Mouse (Mus musculus): ENCODE measurements around the gene Togaram2.
"Not testable (repeated sequence)": the region's sequence is repeated elsewhere in the genome, so short reads cannot be mapped to it uniquely, and the experiment has no call there.

Gene Togaram2

DNA sequence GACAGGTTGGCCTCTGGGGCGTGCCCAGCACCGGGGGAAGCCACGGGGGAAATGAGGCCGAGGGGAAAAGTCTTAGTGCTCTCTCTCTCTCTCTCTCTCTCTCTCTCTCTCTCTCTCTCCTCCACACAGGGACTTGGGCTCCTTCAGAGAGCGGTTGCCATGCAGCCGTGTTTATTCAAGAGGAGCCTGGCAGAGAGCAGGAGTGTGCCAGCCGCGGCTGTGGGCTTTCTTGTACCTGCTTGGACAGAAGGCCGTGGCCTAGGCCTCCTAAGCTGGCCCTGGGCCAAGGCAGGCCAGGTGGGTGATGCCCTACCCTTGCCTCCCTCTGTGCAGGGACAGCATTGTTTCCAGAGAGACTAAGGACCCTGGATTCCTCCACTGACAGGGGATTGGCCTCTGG, at the start of gene Togaram2:
Gene Togaram2, plus strand, starts transcription at position 170 of the 400 bp plus-strand sequence.
- DNase-seq (ENCODE audit: extremely low spot score, low read depth, low spot score) = no peak

- no peak for DNase-seq (ENCODE audit: extremely low spot score, low read depth, low spot score)
These were observed 41.3 kb upstream of the Togaram2 start for GRCm38 (mm10) chr17:71631806-71632205.

DNA sequence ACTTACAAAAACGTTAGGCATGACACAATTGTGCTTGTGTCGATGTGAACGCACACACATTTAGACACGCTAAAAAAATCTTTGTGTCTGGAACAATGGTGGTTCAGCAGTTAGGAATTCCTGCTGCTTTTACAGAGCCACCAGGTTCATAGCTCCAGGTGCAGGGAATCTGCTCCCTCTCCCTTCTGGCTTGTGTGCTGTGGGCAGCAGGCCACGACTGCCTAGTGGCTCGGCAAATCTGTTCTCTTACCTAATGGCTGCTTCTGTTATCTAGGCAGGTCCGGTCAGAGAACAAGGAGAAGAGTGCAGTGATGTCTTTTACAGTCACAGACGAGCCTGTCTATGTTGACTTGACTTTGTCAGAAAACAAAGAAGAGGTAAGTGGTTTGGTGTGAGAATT, 39.7 kb upstream of the Togaram2 start:
- DNase-seq (ENCODE audit: extremely low spot score, low read depth, low spot score) = no peak

DNA sequence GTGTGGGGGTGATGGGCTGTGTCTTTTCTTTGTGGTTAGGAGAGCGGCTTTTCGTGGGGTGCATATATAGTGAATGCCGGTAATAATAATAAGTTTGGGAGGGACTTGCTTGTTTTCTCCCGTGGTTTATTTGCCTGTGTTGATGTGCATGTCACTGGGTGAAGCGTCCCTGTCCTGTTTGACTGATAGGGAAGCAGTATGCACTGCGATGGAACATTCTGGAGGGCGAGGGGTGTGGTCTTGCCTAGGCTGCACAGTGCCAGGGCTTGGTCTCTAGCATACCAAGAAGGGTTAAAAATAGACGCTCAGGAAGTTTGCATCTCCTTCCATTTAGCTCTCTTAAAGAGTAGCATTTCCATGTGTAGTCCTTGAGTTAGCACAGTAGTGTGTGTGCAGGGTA, 36.3 kb upstream of the Togaram2 start:
- no peak for DNase-seq (ENCODE audit: extremely low spot score, low read depth, low spot score)

- DNase-seq (ENCODE audit: extremely low spot score, low read depth, low spot score) = no peak
These were observed 35.3 kb upstream of the Togaram2 start for GRCm38 (mm10) chr17:71637750-71638265.

GRCm38 (mm10) chr17:71639056-71639455, 34.0 kb upstream of the Togaram2 start:
- DNase-seq (ENCODE audit: extremely low spot score, low read depth, low spot score) = not testable (repeated sequence)

GRCm38 (mm10) chr17:71640421-71641085, 32.5 kb upstream of the Togaram2 start:
- DNase-seq (ENCODE audit: extremely low spot score, low read depth, low spot score) = no peak

- no peak for DNase-seq (ENCODE audit: extremely low spot score, low read depth, low spot score)
These were observed 30.9 kb upstream of the Togaram2 start for GRCm38 (mm10) chr17:71642190-71642589.

DNA sequence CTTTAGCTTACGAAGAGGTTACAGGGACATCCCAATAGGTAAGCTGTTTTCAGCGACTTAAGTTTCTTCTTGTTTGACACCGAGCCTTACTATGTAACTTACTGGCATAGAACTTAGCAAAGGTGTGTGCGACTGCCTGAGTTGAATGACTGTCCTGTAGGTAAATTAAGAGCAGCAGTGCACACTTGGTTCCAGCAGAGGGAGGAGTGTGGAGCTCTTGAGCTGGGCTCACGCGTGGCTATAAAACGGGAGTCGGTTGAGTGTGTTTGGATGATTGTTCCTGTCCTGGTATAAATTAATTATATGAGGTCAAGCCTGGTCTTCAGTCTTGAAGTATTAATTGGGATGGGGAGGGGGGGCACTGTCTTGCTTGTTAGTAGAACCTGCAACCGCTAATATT, 23.1 kb upstream of the Togaram2 start:
- DNase-seq (ENCODE audit: extremely low spot score, low read depth, low spot score) = no peak

- DNase-seq (ENCODE audit: extremely low spot score, low read depth, low spot score) = no peak
These were observed 20.6 kb upstream of the Togaram2 start for GRCm38 (mm10) chr17:71652495-71652894.

- DNase-seq (ENCODE audit: extremely low spot score, low read depth, low spot score) = no peak
These were observed 20.1 kb upstream of the Togaram2 start for GRCm38 (mm10) chr17:71652934-71653333.

DNA sequence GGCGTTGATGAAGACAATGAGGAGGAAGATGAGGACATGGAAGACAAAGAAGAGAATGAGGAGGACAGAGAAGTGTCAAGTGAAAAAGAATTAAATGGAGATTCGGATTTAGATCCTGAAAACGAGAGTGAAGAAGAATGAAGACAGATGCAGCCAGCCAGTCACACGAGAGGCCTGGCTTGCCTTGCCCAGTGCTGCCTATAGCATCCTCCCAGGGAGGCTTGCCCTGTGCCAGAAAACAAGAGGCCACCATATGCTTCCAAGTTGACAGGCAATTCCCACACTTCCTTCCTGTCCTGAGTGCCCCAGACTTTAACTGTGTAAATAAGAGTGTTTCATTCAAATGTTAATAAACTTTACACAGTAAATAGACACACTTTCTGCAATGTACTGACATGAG, 15.5 kb upstream of the Togaram2 start:
- no peak for DNase-seq (ENCODE audit: extremely low spot score, low read depth, low spot score)

DNA sequence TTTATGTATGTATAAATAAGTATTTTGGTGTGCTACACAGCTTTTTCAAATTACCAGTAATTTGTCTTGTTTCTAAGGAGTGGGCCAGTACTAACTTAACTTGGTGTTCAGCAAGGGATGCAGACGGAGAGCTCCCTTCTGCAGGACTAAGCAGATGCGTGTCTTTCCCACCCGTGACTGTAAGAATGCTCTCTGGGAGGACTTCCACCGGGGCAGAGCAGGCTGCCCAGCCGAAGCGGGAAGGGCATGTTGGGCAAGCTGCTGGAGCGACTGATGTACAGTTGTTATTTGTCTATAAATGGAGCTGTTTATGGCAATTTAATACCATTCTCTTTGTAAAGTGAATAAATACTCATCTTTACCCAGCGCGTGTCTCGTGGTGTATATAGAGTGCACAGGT, 14.4 kb upstream of the Togaram2 start:
- DNase-seq (ENCODE audit: extremely low spot score, low read depth, low spot score) = no peak

- no peak for DNase-seq (ENCODE audit: extremely low spot score, low read depth, low spot score)
These were observed 12.7 kb upstream of the Togaram2 start for GRCm38 (mm10) chr17:71660390-71660789.

GRCm38 (mm10) chr17:71662751-71663250, 10.3 kb upstream of the Togaram2 start:
- DNase-seq (ENCODE audit: extremely low spot score, low read depth, low spot score) = peak; percentile 68

GRCm38 (mm10) chr17:71663491-71663890, 9.6 kb upstream of the Togaram2 start:
- no peak for DNase-seq (ENCODE audit: extremely low spot score, low read depth, low spot score)

GRCm38 (mm10) chr17:71664172-71664571, 8.9 kb upstream of the Togaram2 start:
- no peak for DNase-seq (ENCODE audit: extremely low spot score, low read depth, low spot score)

DNA sequence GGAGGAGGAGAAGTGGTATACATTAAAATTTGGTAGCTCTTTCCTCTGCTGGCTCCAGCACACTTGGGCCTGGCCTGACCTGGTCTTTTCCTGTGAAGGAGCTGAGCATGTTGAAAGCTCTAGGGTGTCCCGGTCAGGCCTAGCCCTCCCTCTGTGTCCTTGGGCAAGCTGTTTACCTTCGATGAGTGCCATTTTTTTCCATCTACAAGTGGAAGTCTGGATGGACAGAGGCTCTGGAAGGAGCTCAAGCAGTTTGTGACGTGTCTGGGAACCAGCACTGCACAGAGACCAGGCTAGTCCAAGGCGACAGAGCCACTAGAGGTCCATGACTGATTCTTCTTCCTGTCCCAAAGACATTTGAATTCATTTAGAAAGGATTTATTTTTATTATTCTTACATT, 7.9 kb upstream of the Togaram2 start:
- DNase-seq (ENCODE audit: extremely low spot score, low read depth, low spot score) = no peak

DNA sequence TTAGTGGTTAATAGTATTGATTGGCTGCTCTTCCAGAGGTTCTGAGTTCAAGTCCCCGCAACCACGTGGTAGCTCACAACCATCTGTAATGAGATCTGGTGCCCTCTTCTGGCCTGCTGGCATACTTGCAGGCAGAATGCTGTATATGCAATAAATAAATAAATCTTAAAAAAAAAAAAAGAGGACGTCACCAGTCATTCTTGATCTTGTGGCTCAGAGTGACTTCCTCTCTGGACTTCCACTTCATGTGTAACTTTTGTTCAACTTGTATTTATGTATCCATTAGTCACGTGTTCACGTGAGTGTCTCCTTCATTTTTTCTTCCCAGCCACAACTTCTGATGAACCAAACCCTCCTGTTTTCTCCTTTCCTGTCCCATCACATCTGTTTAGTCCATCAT, 3.5 kb upstream of the Togaram2 start:
- DNase-seq (ENCODE audit: extremely low spot score, low read depth, low spot score) = no peak

GRCm38 (mm10) chr17:71671840-71672546, 1.1 kb upstream of the Togaram2 start:
- DNase-seq (ENCODE audit: extremely low spot score, low read depth, low spot score) = no peak

- DNase-seq (ENCODE audit: extremely low spot score, low read depth, low spot score) = no peak
These were observed 875 bp downstream of the Togaram2 start for GRCm38 (mm10) chr17:71673936-71674335.

DNA sequence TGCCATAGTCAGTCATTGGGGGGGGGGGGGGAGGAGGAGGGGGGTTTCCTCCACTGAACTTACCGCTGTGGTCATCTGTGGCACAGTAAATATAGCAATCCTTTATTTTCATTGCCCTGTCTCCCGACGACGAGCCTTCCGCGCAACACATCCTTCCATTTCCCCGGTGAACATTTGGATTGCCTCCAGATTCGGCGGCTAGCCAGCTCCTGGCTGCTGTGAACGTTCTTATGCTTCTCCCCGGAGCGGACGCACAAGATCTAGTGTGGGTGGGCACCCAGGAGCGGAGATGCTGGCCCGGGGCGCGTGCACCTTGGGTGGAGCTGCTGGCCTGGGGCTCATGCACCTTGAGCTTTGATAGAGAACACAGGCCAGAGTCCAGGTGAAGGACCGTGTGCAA, 1.8 kb downstream of the Togaram2 start:
- DNase-seq (ENCODE audit: extremely low spot score, low read depth, low spot score) = no peak

Data from hindlimb bud, embryonic 11.5 days (tissue).